Mouse (Mus musculus): Measurements from ENCODE around the gene Hoxa7. TPM values are rescaled to one million over a fixed set of nuclear protein-coding genes. Genes with fewer than 3 reads are reported as not detected.

The Hoxa7 gene
- polyA plus RNA-seq, 1 experiment: 11.5 TPM

DNA sequence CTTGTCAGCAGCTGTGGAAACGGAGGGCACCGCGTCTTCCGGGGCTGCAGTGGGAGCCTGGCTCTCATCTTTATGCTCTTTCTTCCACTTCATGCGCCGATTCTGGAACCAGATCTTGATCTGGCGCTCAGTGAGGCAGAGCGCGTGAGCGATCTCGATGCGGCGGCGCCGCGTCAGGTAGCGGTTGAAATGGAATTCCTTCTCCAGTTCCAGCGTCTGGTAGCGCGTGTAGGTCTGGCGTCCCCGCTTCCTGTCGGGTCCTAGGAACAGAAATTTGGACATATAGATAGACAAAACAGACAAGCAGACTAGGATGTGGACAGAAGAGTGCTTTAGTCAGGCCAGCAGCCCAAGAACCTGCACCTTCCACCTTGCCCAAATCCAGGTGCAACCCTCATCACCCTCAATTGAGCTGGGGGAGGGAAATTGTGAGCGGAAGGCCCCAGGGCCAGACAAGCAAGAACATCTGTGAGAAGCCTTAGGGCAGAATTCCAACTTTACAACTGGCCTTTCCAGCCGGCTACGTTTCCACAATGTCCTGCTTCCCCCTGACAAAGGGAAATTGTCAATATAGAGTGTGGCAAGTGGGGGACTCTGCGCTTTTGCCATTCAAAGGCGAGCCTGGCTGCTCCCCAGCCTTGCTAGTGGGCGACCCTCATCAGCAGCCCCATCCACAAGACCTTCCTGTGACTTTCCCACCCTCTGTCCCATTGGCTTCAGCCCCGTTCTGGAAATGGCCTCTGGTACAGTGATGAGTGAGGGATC, 5.7 kb downstream of the Hoxa7 start:
- Histone ChIP-seq H3K27ac (replicated peaks; ENCODE audit: low read depth, low read length) (no peak overlapping the region), H3K4me1 (ENCODE audit: control insufficient read depth, insufficient read depth, insufficient read length, low read length) (peaks cover 4% of the 10 kb centered on the region; the same call in 1 of the 2 replicates), H3K4me3 (ENCODE audit: insufficient read depth, low read depth, low read length) (peak overlapping the region; percentile 26)

DNA sequence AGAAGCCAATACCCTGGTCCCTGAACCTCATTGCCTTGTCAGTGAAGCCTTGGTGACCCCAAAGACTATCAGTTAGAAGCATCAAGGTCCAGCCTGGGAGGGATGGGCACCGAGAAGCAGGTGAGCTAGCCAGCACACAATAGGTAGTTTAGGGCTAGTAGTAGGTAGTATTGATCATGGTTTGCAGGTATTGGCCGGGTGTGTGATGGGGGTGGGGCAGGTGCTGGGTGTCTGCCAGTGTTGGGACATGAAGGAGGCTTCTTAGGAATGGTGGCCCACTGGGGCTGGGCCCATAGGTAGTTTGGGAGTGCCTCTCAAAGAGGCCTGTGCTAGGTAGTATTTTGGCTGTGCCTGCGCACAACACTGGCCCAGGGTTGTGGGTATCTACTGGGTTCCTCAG, 6.6 kb downstream of the Hoxa7 start:
- Histone ChIP-seq H3K27ac (replicated peaks; ENCODE audit: low read depth, low read length) (no peak overlapping the region), H3K4me1 (ENCODE audit: control insufficient read depth, insufficient read depth, insufficient read length, low read length) (peaks cover 4% of the 10 kb centered on the region; the same call in 1 of the 2 replicates), H3K4me3 (ENCODE audit: insufficient read depth, low read depth, low read length) (no peak overlapping the region)

- Histone ChIP-seq H3K4me1 (ENCODE audit: control insufficient read depth, insufficient read depth, insufficient read length, low read length) (peaks cover 4% of the 10 kb centered on the region; the same call in 1 of the 2 replicates), H3K27ac (replicated peaks; ENCODE audit: low read depth, low read length) (no peak overlapping the region)
Observed at GRCm38 (mm10) chr6:52214271-52214670, 7.4 kb downstream of the Hoxa7 start.

GRCm38 (mm10) chr6:52213119-52213986, 8.3 kb downstream of the Hoxa7 start, which contains the start of the genes Hoxa3 and Gm28308:
Gene Hoxa3, minus strand, starts transcription at chr6:52213336.
Gene Gm28308, minus strand, starts transcription at chr6:52213339.
- H3K4me1 ChIP-seq (ENCODE audit: control insufficient read depth, insufficient read depth, insufficient read length, low read length): peaks cover 7% of the 10 kb centered on the region; the same call in 1 of the 2 replicates
- peak within 1 kb of the TSS; percentile 76 for H3K4me3 ChIP-seq (ENCODE audit: insufficient read depth, low read depth, low read length)
- H3K27ac ChIP-seq (replicated peaks; ENCODE audit: low read depth, low read length): peak within 1 kb of the TSS; percentile 85

More at GRCm38 (mm10) chr6:52214271-52214670, 7.4 kb downstream of the Hoxa7 start:
- H3K4me3 ChIP-seq (ENCODE audit: insufficient read depth, low read depth, low read length): no peak overlapping the region

DNA sequence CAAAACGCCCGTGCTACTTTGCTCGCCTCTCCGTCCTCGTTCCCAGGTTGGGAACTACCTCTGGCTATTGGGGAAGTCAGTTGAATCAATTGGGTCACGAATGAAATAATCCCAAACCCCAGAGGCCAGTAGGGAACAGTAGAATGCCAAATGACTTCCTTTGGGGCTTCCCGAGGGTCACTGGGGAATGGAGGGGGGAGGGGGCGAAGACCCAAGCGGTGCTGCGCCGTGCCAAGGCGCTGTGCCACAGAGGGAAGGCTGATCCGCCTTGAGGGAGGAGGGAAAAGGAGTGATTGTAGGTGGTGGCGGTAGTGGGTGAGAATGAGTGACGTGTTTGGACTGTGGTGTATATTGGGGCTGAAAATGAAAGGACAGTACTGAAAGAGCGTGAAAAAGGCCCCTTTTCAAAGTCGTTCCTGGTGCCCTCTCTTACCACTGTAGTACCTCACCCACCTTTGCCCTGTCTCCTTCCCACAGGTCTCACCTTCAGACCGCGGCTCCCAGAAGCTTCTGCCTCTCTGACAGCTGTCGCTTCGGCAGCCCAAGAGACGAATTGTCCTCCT, 9.0 kb downstream of the Hoxa7 start:
- peak overlapping the region; percentile 85 for H3K27ac ChIP-seq (replicated peaks; ENCODE audit: low read depth, low read length)
- peak overlapping the region; percentile 76 for H3K4me3 ChIP-seq (ENCODE audit: insufficient read depth, low read depth, low read length)
- H3K4me1 ChIP-seq (ENCODE audit: control insufficient read depth, insufficient read depth, insufficient read length, low read length): peaks cover 7% of the 10 kb centered on the region; the same call in 1 of the 2 replicates

DNA sequence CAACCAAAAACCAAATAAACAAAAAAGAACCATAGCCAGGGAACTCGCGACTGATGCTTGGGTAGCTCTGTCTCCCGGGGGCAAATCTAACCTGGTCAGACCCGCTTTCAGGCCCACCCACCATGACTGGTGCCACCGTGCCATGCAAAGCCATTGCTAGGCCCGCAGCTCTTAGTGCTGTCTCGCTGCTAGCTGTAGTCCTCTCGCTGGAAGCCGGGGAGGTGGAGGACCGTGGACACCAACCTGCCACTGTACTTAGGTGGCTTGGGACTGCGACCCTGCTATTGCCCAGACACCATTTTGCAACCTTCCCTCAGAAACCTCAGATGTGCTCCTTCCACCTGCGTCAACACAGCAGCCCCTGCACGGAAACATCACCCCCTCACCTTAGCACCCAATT, 9.7 kb downstream of the Hoxa7 start:
- peaks cover 7% of the 10 kb centered on the region; the same call in 1 of the 2 replicates for H3K4me1 ChIP-seq (ENCODE audit: control insufficient read depth, insufficient read depth, insufficient read length, low read length)
- H3K27ac ChIP-seq (replicated peaks; ENCODE audit: low read depth, low read length): 0 out of 2 replicates have a peak overlapping the region, but pooled peaks have one; percentile 85
- H3K4me3 ChIP-seq (ENCODE audit: insufficient read depth, low read depth, low read length): peak overlapping the region; percentile 76

GRCm38 (mm10) chr6:52211170-52211935, 10.3 kb downstream of the Hoxa7 start:
- Histone ChIP-seq H3K4me1 (ENCODE audit: control insufficient read depth, insufficient read depth, insufficient read length, low read length) (peaks cover 7% of the 10 kb centered on the region; the same call in 1 of the 2 replicates), H3K27ac (replicated peaks; ENCODE audit: low read depth, low read length) (no peak overlapping the region), H3K4me3 (ENCODE audit: insufficient read depth, low read depth, low read length) (peak overlapping the region; percentile 76)

DNA sequence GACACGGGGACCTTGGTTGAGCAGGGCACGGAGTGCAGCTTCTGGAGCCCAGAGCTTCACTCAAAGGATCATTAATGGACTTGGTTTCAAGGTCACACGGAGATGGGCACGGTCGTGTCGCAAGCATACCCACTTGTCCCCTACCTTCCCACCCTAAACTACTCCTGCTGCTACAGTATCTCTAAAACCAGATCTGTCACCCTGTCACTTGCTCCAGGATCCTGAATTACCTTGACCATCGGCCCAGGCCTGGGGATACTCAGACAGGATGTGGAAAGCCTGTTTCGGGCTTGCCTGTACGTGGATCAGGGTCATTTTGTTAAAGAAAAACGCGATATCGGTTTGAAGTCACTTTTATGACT, 12.0 kb downstream of the Hoxa7 start:
- Histone ChIP-seq H3K4me1 (ENCODE audit: control insufficient read depth, insufficient read depth, insufficient read length, low read length) (0 out of 2 replicates have a peak, but pooled peaks cover 3% of the 10 kb centered on the region), H3K27ac (replicated peaks; ENCODE audit: low read depth, low read length) (peak overlapping the region; percentile 24; the same call in 1 of the 2 replicates), H3K4me3 (ENCODE audit: insufficient read depth, low read depth, low read length) (peak overlapping the region; percentile 54; the same call in 1 of the 2 replicates)

- H3K4me3 ChIP-seq (ENCODE audit: insufficient read depth, low read depth, low read length): peak overlapping the region; percentile 54
- 0 out of 2 replicates have a peak, but pooled peaks cover 3% of the 10 kb centered on the region for H3K4me1 ChIP-seq (ENCODE audit: control insufficient read depth, insufficient read depth, insufficient read length, low read length)
- peak overlapping the region; percentile 24; the same call in 1 of the 2 replicates for H3K27ac ChIP-seq (replicated peaks; ENCODE audit: low read depth, low read length)
Observed at GRCm38 (mm10) chr6:52208868-52209684, 12.6 kb downstream of the Hoxa7 start.

- H3K27ac ChIP-seq (replicated peaks; ENCODE audit: low read depth, low read length): peak within 1 kb of the TSS; percentile 43; the same call in 1 of the 2 replicates
- 0 out of 2 replicates have a peak, but pooled peaks cover 3% of the 10 kb centered on the region for H3K4me1 ChIP-seq (ENCODE audit: control insufficient read depth, insufficient read depth, insufficient read length, low read length)
- H3K4me3 ChIP-seq (ENCODE audit: insufficient read depth, low read depth, low read length): peak within 1 kb of the TSS; percentile 73
Observed at GRCm38 (mm10) chr6:52208072-52208867, 13.4 kb downstream of the Hoxa7 start, which contains the start of gene Hoxa6. Gene Hoxa6, minus strand, starts transcription at chr6:52208722.

GRCm38 (mm10) chr6:52207684-52207976, 14.0 kb downstream of the Hoxa7 start:
- Histone ChIP-seq H3K4me1 (ENCODE audit: control insufficient read depth, insufficient read depth, insufficient read length, low read length) (0 out of 2 replicates have a peak, but pooled peaks cover 3% of the 10 kb centered on the region), H3K4me3 (ENCODE audit: insufficient read depth, low read depth, low read length) (no peak overlapping the region), H3K27ac (replicated peaks; ENCODE audit: low read depth, low read length) (no peak overlapping the region)

DNA sequence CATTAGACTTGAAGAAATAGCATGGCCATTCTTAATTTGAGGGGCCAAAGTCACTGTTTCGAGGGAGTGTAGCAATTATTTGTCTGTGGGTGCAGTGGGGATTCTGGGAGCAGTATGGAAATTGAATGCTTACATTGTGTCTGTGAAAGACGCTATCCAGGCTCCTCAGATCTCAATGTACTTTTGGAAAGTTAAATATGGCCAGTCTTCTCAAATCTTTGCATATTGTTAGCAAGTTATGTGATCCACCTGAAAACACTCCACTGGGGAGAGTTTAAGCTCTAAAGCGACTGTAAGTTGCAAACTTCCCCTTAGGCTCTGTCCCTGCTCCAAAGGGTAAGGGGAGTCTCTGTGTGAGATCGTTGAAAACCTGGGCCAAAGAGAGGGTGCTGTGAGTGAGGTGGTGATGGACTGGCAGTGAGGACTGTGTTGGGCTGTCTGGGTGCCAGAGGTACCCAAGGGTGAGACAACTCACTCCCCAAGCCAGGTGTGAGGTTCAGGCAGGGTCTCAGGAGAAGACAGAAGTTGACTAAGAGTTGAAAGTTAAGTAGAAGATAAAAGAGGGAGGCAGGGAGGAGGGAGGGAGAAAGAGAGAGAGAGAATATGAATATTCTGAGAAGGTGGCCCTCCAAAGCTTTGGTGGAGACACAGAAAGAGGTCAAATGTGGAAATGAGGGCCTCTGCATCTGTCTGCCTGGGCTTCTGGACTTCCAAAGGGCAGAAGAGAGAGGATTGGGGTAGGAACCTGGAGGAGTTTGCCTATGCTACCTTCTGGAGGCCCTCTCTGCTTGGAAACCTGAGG, 14.6 kb downstream of the Hoxa7 start:
- H3K4me3 ChIP-seq (ENCODE audit: insufficient read depth, low read depth, low read length): no peak overlapping the region
- H3K4me1 ChIP-seq (ENCODE audit: control insufficient read depth, insufficient read depth, insufficient read length, low read length): 0 out of 2 replicates have a peak, but pooled peaks cover 3% of the 10 kb centered on the region
- H3K27ac ChIP-seq (replicated peaks; ENCODE audit: low read depth, low read length): no peak overlapping the region

Measured in brown adipose tissue, adult 24 weeks (tissue).